Mouse (Mus musculus): ENCODE measurements around the gene Rnf34.

Rnf34 gene

DNA sequence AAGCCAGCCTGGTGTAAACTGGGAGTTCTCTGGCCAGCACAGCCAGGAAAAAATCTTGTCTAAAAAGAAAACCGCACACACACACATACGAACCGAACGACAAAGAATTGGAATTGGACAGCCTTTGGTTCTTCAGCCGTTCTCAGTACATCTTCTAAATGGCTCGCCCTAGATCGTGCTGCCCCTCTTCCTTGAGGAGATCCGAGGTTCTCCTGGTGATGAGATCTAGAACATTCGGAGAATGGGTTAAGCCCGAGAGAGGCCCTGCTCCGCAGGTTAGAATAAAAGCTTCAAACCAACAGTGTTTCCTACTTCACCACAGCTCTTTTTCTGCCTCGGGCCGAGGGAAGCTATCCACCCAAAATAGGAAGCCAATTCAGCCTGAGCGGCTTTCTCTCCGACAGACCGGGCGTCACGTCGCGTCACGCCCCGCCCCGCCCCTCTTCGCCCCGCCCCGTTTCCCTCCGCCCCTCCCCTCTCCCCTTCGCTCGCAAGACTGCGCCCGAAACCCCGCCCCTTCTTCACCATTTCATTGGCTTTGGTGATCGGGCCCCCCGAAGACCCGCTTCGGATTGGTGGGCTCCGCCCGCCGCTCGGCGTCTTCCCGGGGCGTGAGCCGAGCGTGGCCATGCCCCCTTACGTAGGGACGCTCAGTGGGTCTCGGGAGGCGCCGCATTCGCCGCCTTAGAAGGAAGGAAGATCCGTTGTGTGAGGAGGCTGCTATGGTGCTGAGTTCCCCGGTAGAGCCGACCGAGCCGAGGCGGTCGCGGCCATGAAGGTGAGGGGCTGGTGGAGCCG lies at the start of gene Rnf34:
TSS of gene Rnf34 (plus strand) at position 528 of the 798 bp plus-strand sequence.
- DNase-seq (ENCODE audit: low read depth, low spot score) = peak; percentile 98

DNA sequence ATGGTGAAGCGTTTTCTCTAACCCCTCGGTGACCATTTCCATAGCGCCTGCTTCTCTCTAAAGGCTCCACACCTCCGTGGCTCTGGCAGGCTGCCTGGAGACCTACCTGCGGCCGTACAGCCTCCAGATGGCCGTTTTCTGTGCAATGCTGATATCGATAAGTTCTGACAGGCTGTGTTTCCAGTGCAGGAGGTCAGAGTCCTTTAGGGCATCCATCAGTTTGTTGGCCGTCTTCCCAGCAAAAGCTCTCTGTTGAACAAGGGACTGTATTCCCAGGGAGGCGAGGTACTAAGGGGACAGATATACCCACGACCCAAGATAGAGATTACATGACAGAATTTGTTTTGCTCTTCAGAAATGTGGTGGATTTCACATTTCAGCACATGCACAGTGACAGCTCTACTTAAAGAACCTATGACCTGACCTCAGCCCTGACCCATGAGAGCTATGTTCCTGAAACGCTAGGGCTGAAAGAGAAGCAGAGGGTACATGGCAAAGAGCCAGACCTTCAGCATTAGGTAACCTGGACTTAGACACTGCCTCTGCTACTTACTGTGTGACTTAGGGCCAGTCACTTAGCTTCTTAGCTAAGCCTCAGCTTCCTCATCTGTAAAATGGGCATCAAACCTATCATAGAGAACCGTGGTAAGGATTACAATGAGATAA lies 49.4 kb upstream of the Rnf34 start:
- DNase-seq (ENCODE audit: low read depth, low spot score) = no peak

GRCm38 (mm10) chr5:122801684-122802083 lies 48.2 kb upstream of the Rnf34 start:
- DNase-seq (ENCODE audit: low read depth, low spot score) = no peak

DNA sequence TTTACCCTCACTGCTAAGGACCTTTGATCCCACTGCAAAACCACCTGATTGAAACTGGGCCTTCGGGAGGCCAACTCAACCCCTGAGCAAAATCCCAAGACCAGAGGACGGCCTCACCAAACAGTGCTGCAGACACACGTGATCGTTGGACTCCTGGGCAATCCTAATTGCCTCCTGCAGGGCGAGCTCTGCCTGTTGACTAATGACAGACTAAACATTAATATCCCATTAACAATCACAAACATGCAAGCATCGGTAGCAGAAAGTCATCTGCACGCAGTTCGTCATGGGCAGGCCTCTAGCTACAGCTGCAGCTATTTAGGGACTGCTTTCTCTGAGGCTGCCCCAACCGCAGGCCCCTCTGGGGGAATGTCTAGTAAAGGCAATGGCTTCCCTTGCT lies 47.1 kb upstream of the Rnf34 start:
- DNase-seq (ENCODE audit: low read depth, low spot score) = no peak

GRCm38 (mm10) chr5:122805503-122805902 lies 44.3 kb upstream of the Rnf34 start:
- no peak for DNase-seq (ENCODE audit: low read depth, low spot score)

DNA sequence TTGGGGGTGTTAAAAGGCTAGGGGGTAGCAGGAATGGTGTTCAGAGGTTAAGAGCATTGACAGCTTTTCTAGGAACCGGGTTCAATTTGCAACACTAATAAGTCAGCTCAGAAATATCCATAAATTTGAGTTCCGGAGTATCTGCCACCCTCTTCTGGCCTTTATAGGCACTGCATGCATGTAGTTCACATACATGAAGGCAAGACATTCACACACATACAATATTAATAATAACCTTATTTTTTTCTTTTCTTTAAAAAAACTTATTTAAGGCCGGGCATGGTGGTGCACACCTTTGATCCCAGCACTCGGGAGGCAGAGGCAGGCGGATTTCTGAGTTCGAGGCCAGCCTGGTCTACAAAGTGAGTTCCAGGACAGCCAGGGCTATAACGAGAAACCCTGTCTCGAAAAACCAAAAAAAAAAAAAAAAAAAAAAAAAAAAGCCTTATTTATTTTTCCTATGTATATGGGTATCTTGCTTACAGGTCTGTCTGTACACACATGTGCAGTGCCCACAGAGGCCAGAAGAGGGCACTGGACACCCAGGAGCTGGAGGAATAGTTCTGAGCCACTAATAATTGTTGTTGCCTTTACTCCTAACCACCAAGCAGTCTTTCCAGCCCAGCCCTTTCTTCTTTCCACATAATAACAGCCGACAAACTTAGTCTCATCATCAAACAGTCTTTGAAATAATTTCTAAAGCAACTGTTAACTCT lies 38.3 kb upstream of the Rnf34 start:
- peak; percentile 68 for DNase-seq (ENCODE audit: low read depth, low spot score)

DNA sequence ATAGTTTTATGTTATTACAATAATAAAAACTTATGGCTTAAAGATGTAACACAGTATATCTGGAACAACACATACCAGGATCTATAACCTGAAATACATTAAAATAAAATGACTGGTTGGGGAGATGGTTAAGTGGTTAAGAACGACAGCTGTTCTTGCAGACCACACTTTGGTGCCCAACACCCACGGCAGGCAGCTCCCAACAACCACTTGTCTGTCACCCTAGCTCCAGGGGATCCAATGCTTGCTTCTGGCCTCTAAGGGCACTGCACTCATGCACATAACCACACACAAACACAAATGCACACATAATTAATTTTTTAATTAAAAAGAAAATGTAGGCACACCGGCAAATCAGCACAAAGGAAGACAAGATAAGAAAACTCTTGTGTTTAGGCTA lies 37.1 kb upstream of the Rnf34 start:
- DNase-seq (ENCODE audit: low read depth, low spot score) = no peak

GRCm38 (mm10) chr5:122820777-122821523 lies 28.9 kb upstream of the Rnf34 start, which contains the start of gene Anapc5:
Gene Anapc5 (minus strand): TSS chr5:122821339.
- DNase-seq (ENCODE audit: low read depth, low spot score) = peak; percentile 94

DNA sequence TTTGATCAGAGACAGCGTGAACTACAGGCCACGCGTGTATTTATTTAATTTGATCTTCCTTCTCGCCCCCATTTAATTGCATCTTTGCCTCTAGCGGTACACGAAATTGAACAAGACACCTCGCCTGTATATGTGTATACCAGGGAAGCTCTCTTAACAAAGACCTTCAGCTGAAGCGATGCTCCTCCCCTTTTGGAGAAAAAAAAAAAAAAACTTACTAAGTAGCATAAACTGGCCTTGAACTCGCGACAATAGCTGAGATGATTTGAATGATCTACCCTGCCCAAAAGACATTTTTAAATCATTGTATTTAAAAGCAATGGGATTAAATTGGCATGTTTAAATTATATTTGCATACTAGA lies 28.3 kb upstream of the Rnf34 start:
- DNase-seq (ENCODE audit: low read depth, low spot score) = no peak

- no peak for DNase-seq (ENCODE audit: low read depth, low spot score)
Measured at GRCm38 (mm10) chr5:122822441-122822840, 27.4 kb upstream of the Rnf34 start.

- DNase-seq (ENCODE audit: low read depth, low spot score) = no peak
Measured at GRCm38 (mm10) chr5:122823976-122824375, 25.9 kb upstream of the Rnf34 start.

GRCm38 (mm10) chr5:122824450-122824849 lies 25.4 kb upstream of the Rnf34 start:
- DNase-seq (ENCODE audit: low read depth, low spot score) = no peak

DNA sequence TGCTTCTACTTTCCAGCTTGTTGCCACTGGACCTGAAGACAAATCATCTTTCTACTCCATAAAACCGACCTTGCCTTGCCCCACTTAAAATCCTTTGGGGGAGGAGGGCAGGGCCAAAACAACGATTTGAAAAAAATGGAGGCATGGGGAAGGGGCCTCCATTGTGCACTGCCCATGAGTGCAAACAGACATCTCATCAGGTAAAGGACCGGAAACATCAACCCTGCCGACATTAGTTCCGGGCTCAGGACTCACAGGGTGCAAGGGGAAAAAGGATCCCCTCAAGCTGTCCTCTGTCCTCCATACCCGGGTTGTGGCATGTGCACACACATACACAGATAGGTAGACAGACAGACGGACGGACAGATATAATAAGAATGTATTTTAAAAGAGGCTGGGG lies 24.7 kb upstream of the Rnf34 start:
- DNase-seq (ENCODE audit: low read depth, low spot score) = no peak

- no peak for DNase-seq (ENCODE audit: low read depth, low spot score)
Measured at GRCm38 (mm10) chr5:122832536-122832935, 17.3 kb upstream of the Rnf34 start.

GRCm38 (mm10) chr5:122832996-122833395 lies 16.9 kb upstream of the Rnf34 start:
- no peak for DNase-seq (ENCODE audit: low read depth, low spot score)

DNA sequence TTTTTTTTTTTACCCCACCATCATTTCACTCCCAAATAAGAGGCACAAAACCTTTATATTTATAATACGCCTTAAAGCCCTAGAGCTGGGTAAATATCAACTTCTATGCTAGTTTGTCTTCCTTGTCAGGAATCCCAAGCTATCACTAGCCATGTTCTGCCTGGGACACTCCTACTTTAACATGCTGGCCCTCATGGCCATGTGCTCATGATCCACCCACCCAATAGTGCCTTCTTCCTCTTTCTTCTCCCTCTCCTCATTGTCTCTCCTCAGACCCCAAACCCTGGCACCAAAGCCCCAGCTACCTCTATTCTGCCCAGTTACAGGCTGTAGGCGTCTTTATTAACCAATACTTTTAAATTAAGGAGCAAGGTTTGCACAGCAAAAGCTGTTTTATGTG lies 8.7 kb upstream of the Rnf34 start:
- DNase-seq (ENCODE audit: low read depth, low spot score) = no peak

GRCm38 (mm10) chr5:122843799-122844198 lies 6.0 kb upstream of the Rnf34 start:
- no peak for DNase-seq (ENCODE audit: low read depth, low spot score)

DNA sequence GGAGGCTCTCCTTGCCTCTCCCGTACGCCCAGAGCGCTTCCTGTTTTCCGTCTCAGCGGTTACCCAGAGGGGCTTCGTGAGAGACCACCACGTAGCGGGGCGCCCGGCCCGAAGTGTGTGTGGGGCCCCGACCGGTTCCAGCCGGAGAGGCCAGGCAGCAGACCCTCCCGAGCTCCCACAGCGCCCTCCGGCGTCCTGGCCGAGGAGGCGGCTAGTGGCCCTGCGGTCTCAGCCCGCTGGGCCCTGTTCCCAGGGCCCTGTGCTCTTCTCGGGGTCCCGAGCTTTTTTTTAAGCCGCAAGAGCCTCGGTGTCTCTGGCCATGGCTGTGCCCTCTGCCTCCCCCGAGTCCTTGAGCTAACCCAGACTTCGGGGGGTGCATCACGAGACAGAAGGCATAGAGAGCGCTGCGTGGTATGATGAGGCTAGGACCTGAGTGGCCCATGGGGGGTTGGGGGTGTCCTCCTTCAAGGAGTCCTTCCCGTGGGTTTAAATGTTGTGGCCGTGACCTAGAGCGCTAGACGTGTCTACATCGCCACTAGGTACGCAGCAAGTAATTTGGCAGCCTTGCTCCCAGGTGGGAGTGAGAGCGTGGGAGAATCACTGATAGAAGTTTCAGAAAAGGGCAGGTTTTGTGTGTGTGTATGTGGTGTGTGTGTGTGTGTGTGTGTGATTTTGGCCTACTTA lies 613 bp downstream of the Rnf34 start:
- no peak for DNase-seq (ENCODE audit: low read depth, low spot score)

DNA sequence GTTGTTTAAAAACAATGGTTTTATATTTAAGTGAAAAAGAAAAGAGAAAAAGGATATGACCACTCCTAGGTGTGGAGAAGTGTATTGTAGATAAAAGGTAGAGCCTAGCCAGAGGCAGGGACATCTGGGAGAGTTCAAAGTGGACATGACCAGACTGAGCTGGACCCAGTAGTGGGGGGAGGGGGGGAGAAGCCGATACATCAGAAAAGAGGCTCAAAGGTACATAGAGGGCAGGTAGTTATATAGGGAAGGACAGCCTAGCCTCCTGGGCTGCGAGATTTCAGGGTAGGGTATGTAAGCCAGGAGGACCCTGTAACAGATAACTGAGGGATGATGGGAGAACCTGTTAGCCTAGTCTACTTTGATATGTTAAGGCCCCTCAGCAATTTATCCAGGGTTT lies 2.8 kb downstream of the Rnf34 start:
- no peak for DNase-seq (ENCODE audit: low read depth, low spot score)

DNA sequence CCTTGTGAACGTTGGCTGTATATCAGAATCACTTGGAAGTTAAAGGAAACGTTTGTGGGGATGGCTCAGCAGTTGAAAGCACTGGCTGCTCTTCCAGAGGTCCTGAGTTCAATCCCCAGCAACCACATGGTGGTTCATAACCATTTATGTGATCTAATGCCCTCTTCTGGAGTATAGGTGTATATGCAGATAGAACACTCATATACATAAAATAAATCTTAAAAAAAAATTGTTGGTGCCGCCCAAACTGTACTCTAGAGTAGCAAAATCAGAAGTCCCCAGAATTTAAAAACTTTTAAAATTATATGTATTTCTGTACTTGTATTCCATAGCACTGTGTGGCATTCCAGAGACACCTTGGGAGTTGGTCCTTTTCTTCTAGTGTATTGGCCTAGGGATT lies 6.0 kb downstream of the Rnf34 start:
- no peak for DNase-seq (ENCODE audit: low read depth, low spot score)

DNA sequence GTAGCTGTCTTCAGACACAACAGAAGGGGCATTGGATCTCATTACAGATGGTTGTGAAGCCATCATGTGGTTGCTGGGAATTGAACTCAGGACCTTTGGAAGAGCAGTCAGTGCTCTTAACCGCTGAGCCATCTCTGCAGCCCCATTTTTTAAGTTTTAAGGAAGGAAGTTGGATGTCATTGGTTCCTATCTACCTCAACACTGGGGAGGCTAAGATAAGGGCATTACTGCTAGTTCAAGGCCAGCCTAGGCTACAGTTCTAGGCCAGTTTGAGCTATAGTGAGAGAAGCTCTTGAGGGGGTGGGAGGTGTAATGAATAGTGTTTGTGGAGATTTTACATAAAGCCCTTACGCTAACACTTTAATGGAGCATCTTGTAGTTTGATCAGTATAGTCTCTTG lies 13.2 kb downstream of the Rnf34 start:
- DNase-seq (ENCODE audit: low read depth, low spot score) = no peak

Measured in retina, postnatal 7 days (tissue).